Mouse (Mus musculus): ENCODE data around the gene Bsx. TPM values are rescaled to one million over a fixed set of nuclear protein-coding genes. Genes with fewer than 3 reads are reported as not detected.

Bsx gene
- 0.03 and 0.08 TPM in 2 replicates for polyA plus RNA-seq (2012; rRNA removed)

DNA sequence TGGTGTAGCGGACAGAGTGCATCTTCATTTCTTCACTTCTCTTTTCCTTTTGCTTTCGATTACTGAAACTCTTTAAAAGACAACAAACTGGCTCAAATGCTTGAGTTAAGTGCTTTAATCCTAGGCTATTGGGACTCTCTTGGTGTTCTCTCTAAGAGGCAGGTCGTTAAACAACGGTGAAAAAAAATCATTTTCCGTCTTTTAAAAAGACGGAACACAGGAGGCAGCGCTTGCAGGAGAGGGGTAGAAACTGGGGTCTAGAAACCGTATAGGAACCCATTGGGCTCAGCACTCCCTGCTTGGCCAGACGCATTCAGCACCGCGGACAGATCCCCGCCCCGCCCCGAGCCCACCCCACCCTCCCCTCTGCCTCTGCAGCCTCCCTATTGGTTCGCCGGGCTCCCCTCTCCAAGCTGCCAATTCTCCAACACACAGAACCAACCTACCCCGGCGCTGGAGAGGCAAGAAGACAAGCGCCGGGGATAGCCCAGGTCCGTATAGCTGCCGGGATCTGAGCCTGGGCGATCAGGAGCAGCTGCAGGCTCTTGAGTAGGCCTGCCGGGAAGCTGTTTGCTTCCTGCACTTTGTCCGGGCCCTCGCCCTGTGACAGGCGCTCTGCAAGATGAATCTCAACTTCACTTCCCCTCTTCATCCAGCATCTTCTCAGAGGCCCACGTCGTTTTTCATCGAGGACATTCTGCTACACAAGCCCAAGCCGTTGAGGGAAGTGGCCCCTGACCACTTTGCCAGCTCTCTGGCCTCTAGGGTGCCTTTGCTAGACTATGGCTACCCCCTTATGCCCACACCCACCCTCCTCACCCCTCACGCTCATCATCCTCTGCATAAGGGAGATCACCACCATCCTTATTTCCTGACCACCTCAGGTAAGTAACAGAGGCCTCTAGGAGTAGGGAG, at the start of gene Bsx:
TSS of gene Bsx (plus strand) at position 572 of the 915 bp plus-strand sequence.
- H3K4me1 ChIP-seq (ENCODE audit: control insufficient read depth, insufficient read depth, low read length) = no peaks in the 10 kb centered on the region
- 4% methylated on average over 32 of the region's 32 CpGs for WGBS
- peak in 1 of 2 experiments; percentile 22 for DNase-seq
- no peak within 1 kb of the TSS for H3K27ac ChIP-seq (ENCODE audit: insufficient read depth, low read length)
- TF ChIP-seq CTCF (IDR thresholded peaks at IDR 0.05; ENCODE audit: borderline replicate concordance, insufficient read depth, low read depth, low read length) (no peak), POLR2A (IDR thresholded peaks at IDR 0.05; ENCODE audit: borderline replicate concordance, insufficient read depth, low read length) (no peak)
- peaks cover 22% of the 10 kb centered on the region; the same call in 1 of the 2 replicates for H3K27me3 ChIP-seq (ENCODE audit: control insufficient read depth, insufficient read depth, low read length)
- H3K4me3 ChIP-seq (replicated peaks; ENCODE audit: insufficient read depth, low read depth, low read length) = no peak within 1 kb of the TSS

DNA sequence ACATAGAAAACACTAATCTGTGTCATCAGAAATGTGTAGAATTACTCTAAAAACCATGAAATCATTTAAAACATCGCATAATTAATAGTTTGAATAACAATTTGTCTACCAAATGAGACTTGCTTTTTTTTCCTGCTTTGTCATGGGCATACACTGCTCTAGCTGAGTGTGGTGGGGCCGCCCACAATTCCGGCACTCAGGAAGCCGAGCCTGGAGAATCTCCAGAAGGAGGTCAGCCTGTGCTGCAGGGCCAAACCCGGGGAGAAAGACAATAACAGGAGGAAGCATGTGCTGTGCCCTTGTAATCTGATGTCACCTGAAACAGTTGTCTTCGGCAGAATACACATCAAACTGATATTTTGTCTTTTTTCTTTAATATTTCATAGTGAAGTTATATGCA, 48.3 kb upstream of the Bsx start:
- 32% methylated on average over 6 of the region's 6 CpGs for WGBS
- Histone ChIP-seq H3K27ac (ENCODE audit: insufficient read depth, low read length) (no peak overlapping the region), H3K27me3 (ENCODE audit: control insufficient read depth, insufficient read depth, low read length) (no peaks in the 10 kb centered on the region), H3K4me3 (replicated peaks; ENCODE audit: insufficient read depth, low read depth, low read length) (no peak overlapping the region), H3K4me1 (ENCODE audit: control insufficient read depth, insufficient read depth, low read length) (peaks cover 2% of the 10 kb centered on the region; the same call in 1 of the 2 replicates)
- TF ChIP-seq POLR2A (IDR thresholded peaks at IDR 0.05; ENCODE audit: borderline replicate concordance, insufficient read depth, low read length) (no peak), CTCF (IDR thresholded peaks at IDR 0.05; ENCODE audit: borderline replicate concordance, insufficient read depth, low read depth, low read length) (no peak)
- DNase-seq = no peak

DNA sequence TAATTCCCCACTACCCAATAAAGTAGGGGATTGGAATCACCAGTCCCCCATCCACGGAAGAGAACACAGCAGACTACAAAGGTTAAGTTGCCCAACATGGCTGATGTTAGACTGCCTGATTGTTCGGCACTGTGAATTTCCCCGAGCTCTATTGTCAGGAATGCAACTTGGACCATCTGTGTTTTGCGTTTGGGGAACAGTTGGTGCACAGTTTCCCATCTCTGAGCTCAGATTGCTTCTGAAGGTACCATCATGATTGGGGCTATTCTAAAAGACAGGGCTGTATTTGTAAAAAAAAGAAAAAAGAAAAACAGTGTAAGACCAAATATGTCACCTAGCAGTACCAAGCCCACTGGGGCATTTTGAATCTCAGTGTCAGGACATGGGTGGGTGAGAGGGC, 46.6 kb upstream of the Bsx start:
- no peak overlapping the region for H3K4me3 ChIP-seq (replicated peaks; ENCODE audit: insufficient read depth, low read depth, low read length)
- H3K27ac ChIP-seq (ENCODE audit: insufficient read depth, low read length) = no peak overlapping the region
- WGBS = 54% methylated on average over 4 of the region's 4 CpGs
- DNase-seq = no peak
- H3K27me3 ChIP-seq (ENCODE audit: control insufficient read depth, insufficient read depth, low read length) = no peaks in the 10 kb centered on the region
- no peak for TF ChIP-seq CTCF (IDR thresholded peaks at IDR 0.05; ENCODE audit: borderline replicate concordance, insufficient read depth, low read depth, low read length)
- TF ChIP-seq POLR2A (IDR thresholded peaks at IDR 0.05; ENCODE audit: borderline replicate concordance, insufficient read depth, low read length) = no peak
- peaks cover 2% of the 10 kb centered on the region; the same call in 1 of the 2 replicates for H3K4me1 ChIP-seq (ENCODE audit: control insufficient read depth, insufficient read depth, low read length)

DNA sequence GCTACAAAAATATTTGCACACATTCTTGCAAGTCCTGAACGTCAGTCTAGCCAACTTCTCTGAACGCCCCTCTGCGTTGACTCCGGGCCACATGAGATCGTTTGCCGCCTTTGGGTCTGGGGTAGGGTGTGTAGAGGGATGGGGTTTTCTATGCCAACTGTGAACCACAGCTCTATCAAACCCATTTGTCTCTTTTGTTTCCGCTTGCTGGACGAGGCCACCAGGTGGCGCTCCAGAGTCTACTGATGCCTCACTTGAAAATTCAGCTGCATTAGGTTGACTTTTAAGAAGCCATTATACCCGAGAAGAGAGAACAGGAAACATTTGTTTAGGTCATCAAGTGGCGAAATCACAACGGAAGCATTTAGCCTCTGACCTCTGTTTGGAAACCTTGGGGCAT, 39.4 kb upstream of the Bsx start:
- WGBS = 6% methylated on average over 12 of the region's 12 CpGs
- Histone ChIP-seq H3K4me3 (replicated peaks; ENCODE audit: insufficient read depth, low read depth, low read length) (no peak overlapping the region), H3K27me3 (ENCODE audit: control insufficient read depth, insufficient read depth, low read length) (no peaks in the 10 kb centered on the region), H3K27ac (ENCODE audit: insufficient read depth, low read length) (no peak overlapping the region), H3K4me1 (ENCODE audit: control insufficient read depth, insufficient read depth, low read length) (no peaks in the 10 kb centered on the region)
- peak; percentile 71 to 84 for DNase-seq
- no peak for TF ChIP-seq POLR2A (IDR thresholded peaks at IDR 0.05; ENCODE audit: borderline replicate concordance, insufficient read depth, low read length)
- peak; percentile 91 for TF ChIP-seq CTCF (IDR thresholded peaks at IDR 0.05; ENCODE audit: borderline replicate concordance, insufficient read depth, low read depth, low read length)

DNA sequence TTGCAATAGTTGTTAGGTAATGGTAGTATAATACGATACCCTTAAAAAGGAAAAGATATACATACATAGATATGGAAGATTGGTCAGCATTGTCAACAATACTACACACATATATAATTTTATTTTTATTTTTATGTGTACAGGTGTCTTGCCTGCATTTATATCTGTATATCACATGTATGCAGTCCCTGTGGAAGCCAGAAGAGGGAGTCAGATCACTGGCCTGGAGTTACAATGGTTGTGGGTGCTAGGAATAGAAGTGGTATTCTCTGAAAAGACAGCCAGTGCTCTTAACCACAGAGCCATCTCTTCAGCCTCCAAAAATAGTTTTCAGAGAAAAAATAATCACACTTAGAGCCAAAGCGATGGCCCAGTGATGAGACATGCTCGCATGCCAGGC, 37.2 kb upstream of the Bsx start:
- Histone ChIP-seq H3K27me3 (ENCODE audit: control insufficient read depth, insufficient read depth, low read length) (no peaks in the 10 kb centered on the region), H3K4me3 (replicated peaks; ENCODE audit: insufficient read depth, low read depth, low read length) (no peak overlapping the region), H3K4me1 (ENCODE audit: control insufficient read depth, insufficient read depth, low read length) (no peaks in the 10 kb centered on the region), H3K27ac (ENCODE audit: insufficient read depth, low read length) (no peak overlapping the region)
- WGBS = 77% methylated on average over 3 of the region's 3 CpGs
- no peak for DNase-seq
- TF ChIP-seq POLR2A (IDR thresholded peaks at IDR 0.05; ENCODE audit: borderline replicate concordance, insufficient read depth, low read length) (no peak), CTCF (IDR thresholded peaks at IDR 0.05; ENCODE audit: borderline replicate concordance, insufficient read depth, low read depth, low read length) (no peak)

DNA sequence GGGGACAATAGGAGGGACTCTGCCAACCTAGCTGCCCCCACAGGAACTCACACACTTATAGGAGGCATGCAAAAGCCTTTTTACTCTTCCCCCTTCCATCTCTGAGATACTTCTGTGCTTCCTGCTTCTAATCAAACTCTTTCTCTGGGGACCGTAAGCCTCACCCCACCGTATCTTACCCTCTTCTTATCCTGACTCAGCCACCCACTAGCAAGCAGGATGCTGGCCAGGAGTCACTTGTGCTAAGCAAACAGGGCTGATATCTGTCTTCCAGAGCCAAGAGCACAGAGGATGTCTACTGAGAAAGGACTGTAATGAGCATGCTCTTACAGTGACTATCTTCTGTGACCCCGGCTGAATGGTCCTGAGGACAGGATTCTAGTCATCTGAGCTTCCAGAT, 34.3 kb upstream of the Bsx start:
- Histone ChIP-seq H3K4me1 (ENCODE audit: control insufficient read depth, insufficient read depth, low read length) (no peaks in the 10 kb centered on the region), H3K4me3 (replicated peaks; ENCODE audit: insufficient read depth, low read depth, low read length) (no peak overlapping the region), H3K27ac (ENCODE audit: insufficient read depth, low read length) (no peak overlapping the region), H3K27me3 (ENCODE audit: control insufficient read depth, insufficient read depth, low read length) (no peaks in the 10 kb centered on the region)
- DNase-seq = no peak
- WGBS = 76% methylated on average over 3 of the region's 3 CpGs
- TF ChIP-seq CTCF (IDR thresholded peaks at IDR 0.05; ENCODE audit: borderline replicate concordance, insufficient read depth, low read depth, low read length) (no peak), POLR2A (IDR thresholded peaks at IDR 0.05; ENCODE audit: borderline replicate concordance, insufficient read depth, low read length) (no peak)

DNA sequence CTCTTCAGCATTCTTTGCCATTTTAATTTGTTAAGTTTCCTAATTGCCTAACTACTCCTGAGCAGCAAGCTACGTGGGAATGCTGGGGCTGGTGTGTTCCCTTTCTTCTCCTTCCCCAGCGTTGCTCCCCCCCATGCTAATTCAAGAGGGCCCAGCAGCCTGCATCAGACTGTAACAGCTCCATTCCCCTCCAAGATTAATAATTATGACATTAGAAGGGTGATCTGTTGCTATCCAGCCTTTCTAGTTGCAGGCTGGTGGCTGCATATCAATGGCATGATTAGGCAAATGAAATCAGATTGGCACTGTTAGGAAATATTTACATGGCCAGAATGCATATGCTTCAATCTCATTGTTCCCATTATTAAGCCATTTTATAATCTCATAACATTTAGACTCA, 22.4 kb upstream of the Bsx start:
- WGBS = 42% methylated on average over 2 of the region's 2 CpGs
- no peak overlapping the region for H3K4me3 ChIP-seq (replicated peaks; ENCODE audit: insufficient read depth, low read depth, low read length)
- TF ChIP-seq POLR2A (IDR thresholded peaks at IDR 0.05; ENCODE audit: borderline replicate concordance, insufficient read depth, low read length) (no peak), CTCF (IDR thresholded peaks at IDR 0.05; ENCODE audit: borderline replicate concordance, insufficient read depth, low read depth, low read length) (no peak)
- H3K27ac ChIP-seq (ENCODE audit: insufficient read depth, low read length) = no peak overlapping the region
- no peaks in the 10 kb centered on the region for H3K4me1 ChIP-seq (ENCODE audit: control insufficient read depth, insufficient read depth, low read length)
- no peak for DNase-seq
- no peaks in the 10 kb centered on the region; the same call in 1 of the 2 replicates for H3K27me3 ChIP-seq (ENCODE audit: control insufficient read depth, insufficient read depth, low read length)
